Mouse (Mus musculus): ENCODE measurements around the gene Zc3h12d. TPM values are rescaled to one million over a fixed set of nuclear protein-coding genes. Genes with fewer than 3 reads are reported as not detected.
"Not testable (repeated sequence)": the region's sequence is repeated elsewhere in the genome, so short reads cannot be mapped to it uniquely, and the experiment has no call there.

Zc3h12d gene
- polyA plus RNA-seq, 1 experiment from 2014 or later, result not detected

DNA sequence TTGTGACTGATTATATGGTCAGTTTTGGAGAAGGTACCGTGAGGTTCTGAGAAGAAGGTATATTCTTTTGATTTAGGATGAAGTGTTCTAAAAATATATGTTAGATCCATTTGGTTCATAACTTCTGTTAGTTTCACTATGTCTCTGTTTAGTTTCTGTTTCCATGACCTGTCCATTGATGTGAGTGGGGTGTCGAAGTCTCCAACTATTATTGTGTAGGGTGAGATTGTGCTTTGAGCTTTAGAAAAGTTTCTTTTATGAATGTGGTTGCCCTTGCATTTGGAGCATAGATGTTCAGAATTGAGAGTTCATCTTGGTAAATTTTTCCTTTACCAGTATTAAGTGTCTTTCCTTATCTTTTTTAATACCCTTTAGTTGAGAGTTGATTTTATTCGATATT, 48.0 kb downstream of the Zc3h12d start:
- not testable (repeated sequence) for H3K27ac ChIP-seq (ENCODE audit: low read depth, low read length); H3K4me1 ChIP-seq (ENCODE audit: control insufficient read depth, insufficient read depth, low read length); ATAC-seq; H3K9ac ChIP-seq (ENCODE audit: low read length); H3K9me3 ChIP-seq (replicated peaks; ENCODE audit: control insufficient read depth, low read length); H3K36me3 ChIP-seq (ENCODE audit: control insufficient read depth, insufficient read depth, low read length); H3K27me3 ChIP-seq (replicated peaks; ENCODE audit: control insufficient read depth, insufficient read depth, low read length); H3K4me2 ChIP-seq (ENCODE audit: low read length); DNase-seq (ENCODE audit: low spot score); H3K4me3 ChIP-seq (ENCODE audit: low read depth, low read length)
- 93% methylated on average over 3 of the region's 3 CpGs for WGBS

DNA sequence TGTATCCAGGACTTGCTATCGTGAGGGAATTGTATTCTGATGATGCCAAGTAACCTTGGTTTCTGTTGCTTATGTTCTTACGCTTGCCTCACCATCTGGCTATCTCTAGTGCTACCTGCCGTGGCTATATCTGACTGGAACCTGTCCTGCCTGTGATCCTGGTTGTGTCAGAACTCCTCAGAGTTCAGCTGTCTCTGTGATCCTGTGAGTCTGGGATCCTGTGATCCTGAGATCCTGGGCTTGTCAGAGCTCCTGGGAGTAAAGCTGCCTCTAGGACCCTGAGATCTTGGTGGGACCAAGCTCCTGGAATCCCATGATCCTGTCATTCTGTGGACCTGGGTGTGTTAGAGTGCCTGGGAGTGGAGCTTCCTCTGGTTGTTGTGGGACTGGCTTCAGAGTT, 49.7 kb downstream of the Zc3h12d start:
- Histone ChIP-seq H3K36me3 (ENCODE audit: control insufficient read depth, insufficient read depth, low read length) (no peaks in the 10 kb centered on the region), H3K4me1 (ENCODE audit: control insufficient read depth, insufficient read depth, low read length) (no peaks in the 10 kb centered on the region), H3K9me3 (replicated peaks; ENCODE audit: control insufficient read depth, low read length) (no peaks in the 10 kb centered on the region), H3K4me2 (ENCODE audit: low read length) (no peak overlapping the region), H3K9ac (ENCODE audit: low read length) (no peak overlapping the region), H3K27me3 (replicated peaks; ENCODE audit: control insufficient read depth, insufficient read depth, low read length) (no peaks in the 10 kb centered on the region), H3K4me3 (ENCODE audit: low read depth, low read length) (no peak overlapping the region), H3K27ac (ENCODE audit: low read depth, low read length) (no peak overlapping the region)
- no peak for DNase-seq (ENCODE audit: low spot score)
- WGBS, result 91% methylated on average over 3 of the region's 3 CpGs
- no peak for ATAC-seq

DNA sequence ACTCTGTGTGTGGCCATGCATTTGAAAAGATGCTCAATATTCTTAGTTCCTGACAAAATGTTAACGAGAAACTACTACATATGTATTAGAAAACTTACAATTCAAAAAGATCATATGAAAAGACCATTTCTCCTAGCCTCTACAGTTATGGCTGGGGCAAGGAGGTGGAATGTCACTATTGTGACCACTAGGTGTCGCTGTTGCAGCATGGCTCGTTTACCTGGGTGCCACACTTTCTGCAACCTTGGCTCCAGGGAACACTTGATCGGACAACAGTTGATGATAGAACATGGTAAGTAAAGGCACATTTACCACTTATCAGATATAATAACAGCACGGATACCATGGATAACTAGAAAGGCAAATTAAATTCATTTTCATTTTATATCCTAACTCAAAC, 51.3 kb downstream of the Zc3h12d start:
- peak; percentile 86 for DNase-seq (ENCODE audit: low spot score)
- Histone ChIP-seq H3K4me1 (ENCODE audit: control insufficient read depth, insufficient read depth, low read length) (no peaks in the 10 kb centered on the region), H3K4me3 (ENCODE audit: low read depth, low read length) (no peak overlapping the region), H3K9ac (ENCODE audit: low read length) (no peak overlapping the region), H3K36me3 (ENCODE audit: control insufficient read depth, insufficient read depth, low read length) (no peaks in the 10 kb centered on the region), H3K9me3 (replicated peaks; ENCODE audit: control insufficient read depth, low read length) (no peaks in the 10 kb centered on the region), H3K27ac (ENCODE audit: low read depth, low read length) (no peak overlapping the region), H3K27me3 (replicated peaks; ENCODE audit: control insufficient read depth, insufficient read depth, low read length) (no peaks in the 10 kb centered on the region), H3K4me2 (ENCODE audit: low read length) (no peak overlapping the region)
- peak; percentile 90; the same call in 1 of the 2 replicates for ATAC-seq
- 8% methylated on average over 5 of the region's 5 CpGs for WGBS

DNA sequence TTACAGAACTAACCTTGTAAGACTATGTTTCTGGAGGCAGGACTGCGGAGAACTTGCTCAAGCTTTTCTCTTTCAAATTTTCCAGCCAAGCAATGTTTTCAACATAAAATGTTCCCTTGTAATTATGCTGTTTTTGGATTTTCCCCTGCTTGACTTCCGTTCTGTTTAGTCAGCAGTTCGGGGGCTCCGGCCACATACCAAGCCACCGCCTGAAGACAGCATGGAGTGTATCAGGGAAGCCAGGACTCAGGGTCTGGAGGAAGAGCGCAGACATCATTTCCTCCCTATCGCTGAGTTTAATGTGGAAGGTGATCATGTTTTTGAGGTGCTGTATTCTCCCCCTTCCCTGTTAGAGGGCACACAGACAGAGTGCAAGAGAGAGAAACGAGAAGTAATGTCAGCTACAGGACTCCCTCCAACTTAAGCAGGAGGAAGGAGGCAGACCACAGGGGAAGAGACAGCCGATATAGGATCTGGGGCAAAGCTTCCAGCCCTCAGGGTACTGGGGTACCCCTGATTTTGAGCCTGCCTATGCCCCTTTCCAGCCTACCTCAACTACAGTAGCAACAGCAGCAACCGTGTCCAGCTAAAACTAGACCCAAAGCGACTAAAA, 56.1 kb downstream of the Zc3h12d start:
- Histone ChIP-seq H3K27me3 (replicated peaks; ENCODE audit: control insufficient read depth, insufficient read depth, low read length) (no peaks in the 10 kb centered on the region), H3K4me3 (ENCODE audit: low read depth, low read length) (no peak overlapping the region), H3K27ac (ENCODE audit: low read depth, low read length) (no peak overlapping the region), H3K4me2 (ENCODE audit: low read length) (no peak overlapping the region), H3K9me3 (replicated peaks; ENCODE audit: control insufficient read depth, low read length) (no peaks in the 10 kb centered on the region), H3K9ac (ENCODE audit: low read length) (no peak overlapping the region), H3K36me3 (ENCODE audit: control insufficient read depth, insufficient read depth, low read length) (no peaks in the 10 kb centered on the region), H3K4me1 (ENCODE audit: control insufficient read depth, insufficient read depth, low read length) (no peaks in the 10 kb centered on the region)
- WGBS, result 94% methylated on average over 11 of the region's 11 CpGs
- no peak for DNase-seq (ENCODE audit: low spot score)
- ATAC-seq, result no peak

DNA sequence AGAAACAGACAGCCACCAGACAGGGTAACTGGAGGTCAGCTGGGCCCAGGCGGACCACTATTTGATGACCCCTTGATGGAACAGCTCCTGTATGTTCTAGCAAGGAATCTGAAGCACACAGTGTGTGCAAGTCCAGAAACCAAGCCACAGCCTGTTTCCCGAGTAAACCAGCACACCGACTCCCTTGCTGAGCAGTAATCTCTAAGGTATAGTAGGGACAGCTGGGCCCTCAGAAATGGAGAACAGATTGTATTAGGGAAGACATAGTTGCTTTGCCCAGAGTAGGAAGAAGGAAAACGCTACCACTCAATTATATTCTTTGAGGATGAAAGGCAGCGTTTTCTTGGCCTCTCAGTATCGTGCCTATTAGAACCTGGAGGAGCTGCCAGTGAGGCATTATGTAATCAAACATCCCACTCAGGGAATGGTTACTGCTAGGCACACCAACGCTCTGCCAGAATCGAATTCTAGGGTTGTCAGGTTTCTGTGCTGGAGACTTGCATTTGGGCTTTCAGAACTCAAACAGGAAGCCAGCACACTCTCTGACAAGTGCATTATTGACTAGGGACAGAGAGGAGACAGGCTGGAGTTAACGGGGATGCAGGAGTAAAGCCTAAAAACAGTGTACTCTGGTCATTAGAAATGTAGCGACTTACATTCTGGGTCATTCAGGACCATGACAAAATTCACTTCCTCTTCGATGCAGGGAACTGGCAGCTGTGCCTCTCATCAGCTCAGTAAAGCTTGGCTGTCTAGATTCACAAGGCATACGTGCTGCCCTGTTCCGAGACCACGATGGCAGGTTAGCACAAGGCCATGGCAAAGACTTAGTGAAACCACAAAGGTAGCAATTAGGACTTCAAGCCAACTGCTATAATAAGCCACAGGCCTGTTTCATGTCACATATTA, 68.7 kb downstream of the Zc3h12d start:
- Histone ChIP-seq H3K4me3 (ENCODE audit: low read depth, low read length) (no peak overlapping the region), H3K4me2 (ENCODE audit: low read length) (no peak overlapping the region), H3K27me3 (replicated peaks; ENCODE audit: control insufficient read depth, insufficient read depth, low read length) (no peaks in the 10 kb centered on the region), H3K4me1 (ENCODE audit: control insufficient read depth, insufficient read depth, low read length) (no peaks in the 10 kb centered on the region), H3K27ac (ENCODE audit: low read depth, low read length) (no peak overlapping the region), H3K9ac (ENCODE audit: low read length) (no peak overlapping the region), H3K9me3 (replicated peaks; ENCODE audit: control insufficient read depth, low read length) (no peaks in the 10 kb centered on the region), H3K36me3 (ENCODE audit: control insufficient read depth, insufficient read depth, low read length) (peaks cover 30% of the 10 kb centered on the region)
- ATAC-seq (no peak), DNase-seq (ENCODE audit: low spot score) (no peak)
- WGBS, result 91% methylated on average over 14 of the region's 14 CpGs

DNA sequence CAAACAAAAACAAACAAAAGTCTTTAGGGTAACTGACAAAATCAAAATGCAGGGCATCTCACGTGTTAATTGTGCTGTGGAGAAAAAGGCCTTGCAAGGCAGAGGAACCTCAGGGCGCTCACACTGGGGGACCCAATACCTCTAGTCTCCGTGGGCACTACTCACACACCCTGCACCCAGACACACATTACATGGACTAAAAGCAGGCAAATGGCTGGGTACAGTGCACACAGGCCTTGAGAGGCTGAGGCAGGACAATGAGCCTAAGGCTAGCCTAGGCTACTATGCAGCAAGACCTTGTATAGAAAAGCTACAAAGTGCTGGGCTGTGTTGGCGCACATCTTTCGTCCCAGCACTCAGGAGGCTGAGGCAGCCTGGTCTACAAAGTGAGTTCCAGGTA, 71.9 kb downstream of the Zc3h12d start:
- H3K4me2 ChIP-seq (ENCODE audit: low read length), result no peak overlapping the region
- no peak for DNase-seq (ENCODE audit: low spot score)
- no peaks in the 10 kb centered on the region for H3K4me1 ChIP-seq (ENCODE audit: control insufficient read depth, insufficient read depth, low read length)
- no peak overlapping the region for H3K9ac ChIP-seq (ENCODE audit: low read length)
- H3K36me3 ChIP-seq (ENCODE audit: control insufficient read depth, insufficient read depth, low read length), result peaks cover 57% of the 10 kb centered on the region
- no peak overlapping the region for H3K27ac ChIP-seq (ENCODE audit: low read depth, low read length)
- no peak for ATAC-seq
- no peaks in the 10 kb centered on the region for H3K27me3 ChIP-seq (replicated peaks; ENCODE audit: control insufficient read depth, insufficient read depth, low read length)
- H3K9me3 ChIP-seq (replicated peaks; ENCODE audit: control insufficient read depth, low read length), result no peaks in the 10 kb centered on the region
- WGBS, result 94% methylated on average over 5 of the region's 5 CpGs
- H3K4me3 ChIP-seq (ENCODE audit: low read depth, low read length), result no peak overlapping the region

DNA sequence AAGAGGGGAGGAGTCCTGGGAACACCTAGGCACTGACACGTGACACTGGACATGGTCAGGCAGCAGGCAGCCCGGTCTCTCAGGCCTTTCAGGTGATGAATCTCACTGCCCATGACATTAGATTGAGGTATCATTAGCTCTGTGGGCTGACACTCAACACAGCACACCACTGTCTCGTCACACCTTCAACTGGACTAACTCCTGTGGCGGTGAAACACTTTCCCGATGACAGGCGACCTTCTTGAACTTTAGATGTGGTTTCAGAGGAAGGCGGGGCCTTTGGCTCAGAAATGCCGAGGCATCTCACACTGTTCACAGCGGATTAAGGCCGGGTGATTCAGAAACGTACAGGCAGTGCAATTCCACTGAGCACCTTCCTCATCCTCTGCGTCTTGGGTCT, 74.9 kb downstream of the Zc3h12d start:
- H3K9ac ChIP-seq (ENCODE audit: low read length), result no peak overlapping the region
- ATAC-seq (no peak), DNase-seq (ENCODE audit: low spot score) (no peak)
- H3K4me1 ChIP-seq (ENCODE audit: control insufficient read depth, insufficient read depth, low read length), result no peaks in the 10 kb centered on the region
- no peaks in the 10 kb centered on the region for H3K27me3 ChIP-seq (replicated peaks; ENCODE audit: control insufficient read depth, insufficient read depth, low read length)
- no peaks in the 10 kb centered on the region for H3K9me3 ChIP-seq (replicated peaks; ENCODE audit: control insufficient read depth, low read length)
- H3K27ac ChIP-seq (ENCODE audit: low read depth, low read length), result no peak overlapping the region
- H3K4me3 ChIP-seq (ENCODE audit: low read depth, low read length), result no peak overlapping the region
- H3K36me3 ChIP-seq (ENCODE audit: control insufficient read depth, insufficient read depth, low read length), result peaks cover 71% of the 10 kb centered on the region
- H3K4me2 ChIP-seq (ENCODE audit: low read length), result no peak overlapping the region
- WGBS, result 89% methylated on average over 12 of the region's 12 CpGs

DNA sequence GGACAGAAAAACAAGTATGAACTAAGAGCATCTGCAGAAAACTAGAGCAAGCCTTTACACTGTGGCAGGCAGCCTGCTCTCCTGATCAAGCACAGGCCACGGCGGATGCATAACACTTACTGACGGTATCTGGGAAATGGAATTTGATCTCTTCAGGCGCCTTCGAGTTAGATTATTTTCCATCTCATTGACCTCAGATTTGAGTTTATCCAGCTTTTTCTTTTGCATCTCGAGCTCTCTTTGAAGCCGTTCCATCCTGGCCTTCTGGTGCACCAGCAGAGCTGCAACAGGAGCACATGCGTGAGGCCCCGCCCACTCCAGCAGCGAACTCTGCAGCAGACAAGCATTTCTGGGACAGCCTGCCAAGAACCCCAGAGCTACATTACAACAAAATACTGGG, 79.0 kb downstream of the Zc3h12d start:
- H3K27ac ChIP-seq (ENCODE audit: low read depth, low read length), result no peak overlapping the region
- no peak overlapping the region for H3K9ac ChIP-seq (ENCODE audit: low read length)
- H3K36me3 ChIP-seq (ENCODE audit: control insufficient read depth, insufficient read depth, low read length), result peaks cover 52% of the 10 kb centered on the region
- ATAC-seq, result 0 out of 2 replicates have a peak, but pooled peaks have one; percentile 48
- no peaks in the 10 kb centered on the region for H3K4me1 ChIP-seq (ENCODE audit: control insufficient read depth, insufficient read depth, low read length)
- no peaks in the 10 kb centered on the region for H3K9me3 ChIP-seq (replicated peaks; ENCODE audit: control insufficient read depth, low read length)
- no peak overlapping the region for H3K4me3 ChIP-seq (ENCODE audit: low read depth, low read length)
- 75% methylated on average over 10 of the region's 10 CpGs for WGBS
- H3K27me3 ChIP-seq (replicated peaks; ENCODE audit: control insufficient read depth, insufficient read depth, low read length), result no peaks in the 10 kb centered on the region
- H3K4me2 ChIP-seq (ENCODE audit: low read length), result no peak overlapping the region
- peak; percentile 52 for DNase-seq (ENCODE audit: low spot score)
